In the genomic region with DNA sequence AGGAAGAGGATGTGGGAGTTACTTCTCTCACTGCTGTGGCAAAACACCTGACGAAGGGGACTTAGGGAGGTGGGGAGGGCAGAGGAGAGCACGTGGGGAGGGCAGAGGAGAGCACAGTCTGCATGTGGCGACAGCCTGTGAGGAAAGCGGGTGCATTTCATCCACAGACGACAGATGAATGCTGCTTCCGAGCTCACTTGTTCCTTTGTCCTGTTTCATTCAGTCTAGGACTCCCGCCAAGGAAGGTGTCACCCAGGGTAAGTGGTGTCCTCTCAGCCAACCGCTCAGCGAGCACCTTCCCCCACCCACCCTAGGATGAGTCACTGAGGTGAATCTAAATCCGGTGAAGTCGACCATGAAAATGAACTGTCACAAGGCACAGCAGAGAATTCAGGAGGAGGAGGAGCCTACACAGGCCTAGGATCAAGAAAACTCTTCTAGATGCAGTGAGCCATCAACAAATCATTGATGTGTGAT, we compare ENCODE assay signal across 10 mouse cellular contexts. TPM values are rescaled to one million over a fixed set of nuclear protein-coding genes. Genes with fewer than 3 reads are reported as not detected.
A peak's percentile ranks its signal among the peaks of the same experiment; 100 is the strongest.
DNase-seq lines count a peak whose midpoint lies in the region; ATAC-seq and TF ChIP-seq lines count a peak whose summit lies in the region.
"Had no signal": no experiment of that assay in that cellular context is flagged by ENCODE, and none has a peak within 500 bp of the region (broad histone marks: within the 10 kb centered on the region; RNA-seq: fewer than 3 reads in every experiment).

No protein-coding gene starts in this region.

- ATAC-seq in cerebellum, adult (ENCODE audit: insufficient number of reproducible peaks, low FRiP score, low TSS enrichment) = peak; percentile 88
- peak; percentile 91 for ATAC-seq in kidney, postnatal 0 days (replicated peaks; ENCODE audit: low FRiP score, low read depth)

- H3K27ac ChIP-seq in kidney, postnatal 0 days = no peak overlapping the region
- H3K27ac ChIP-seq: lung, embryonic 15.5 days had no signal

- no peaks in the 10 kb centered on the region for H3K27me3 ChIP-seq in kidney, postnatal 0 days (ENCODE audit: insufficient read depth, low read length)
- H3K27me3 ChIP-seq: lung, embryonic 15.5 days had no signal

- no peaks in the 10 kb centered on the region; the same call in 1 of the 2 replicates for H3K4me1 ChIP-seq in kidney, postnatal 0 days (replicated peaks; ENCODE audit: insufficient read depth, low read length)
- H3K4me1 ChIP-seq: lung, embryonic 15.5 days had no signal

- H3K36me3 ChIP-seq in kidney, postnatal 0 days (ENCODE audit: insufficient read depth, low read length) = no peaks in the 10 kb centered on the region
- H3K36me3 ChIP-seq: lung, embryonic 15.5 days had no signal

- H3K9ac ChIP-seq in kidney, postnatal 0 days (ENCODE audit: low read depth, low read length) = no peak overlapping the region
- H3K9ac ChIP-seq: lung, embryonic 15.5 days had no signal

- TF ChIP-seq CTCF in kidney, postnatal 0 days (IDR thresholded peaks at IDR 0.05; ENCODE audit: low read depth) = no peak

- intact Hi-C loops in gastrocnemius, postnatal 14 days (cut with DNase I; ENCODE audit: low total_unique reads) = no loop called here

- no peak overlapping the region for H3K4me3 ChIP-seq in kidney, postnatal 0 days (replicated peaks; ENCODE audit: low read depth, low read length)
- H3K4me3 ChIP-seq: lung, embryonic 15.5 days had no signal

- no peaks in the 10 kb centered on the region for H3K9me3 ChIP-seq in kidney, postnatal 0 days (replicated peaks; ENCODE audit: low read length)
- H3K9me3 ChIP-seq: lung, embryonic 15.5 days had no signal

- no peak overlapping the region; the same call in 1 of the 2 replicates for H3K4me2 ChIP-seq in kidney, postnatal 0 days (ENCODE audit: low read length)
- H3K4me2 ChIP-seq: lung, embryonic 15.5 days had no signal

- no peak for DNase-seq in cerebellum, postnatal 4 days (ENCODE audit: low spot score in 2 of 2)
- DNase-seq in B cell, adult 2 months = peak; percentile 39 to 47
- peak; percentile 78 for DNase-seq in cerebellum, adult 9-10 months
- DNase-seq in kidney, postnatal 0 days (ENCODE audit: low spot score) = peak; percentile 66
- DNase-seq in gastrocnemius, postnatal 14 days = no peak
- DNase-seq in lung, postnatal 4 days = no peak
- DNase-seq in layer of hippocampus, adult 9-11 months = no peak

- 40% methylated on average over 11 of the region's 11 CpGs for WGBS in kidney, postnatal 0 days

RNA-seq across cellular contexts. Expression of a gene that starts 15.4 kb away (rescaled TPM):
- 19.1 and 20.6 TPM in 2 replicates for polyA plus RNA-seq in kidney, postnatal 0 days (2015; fragmentation: Nextera tagmentation; extraction: Ambion mirVana)
- total RNA-seq in gastrocnemius, postnatal 14 days (2021) = 10 to 100 TPM; 49.6 to 49.9 TPM

RNA-seq across cellular contexts. Expression of a gene that starts 24.3 kb away (rescaled TPM):
- 69.8 and 78.7 TPM in 2 replicates for polyA plus RNA-seq in kidney, postnatal 0 days (2015; fragmentation: Nextera tagmentation; extraction: Ambion mirVana)
- 1 to 10 TPM; 2.4 to 3.1 TPM for total RNA-seq in gastrocnemius, postnatal 14 days (2021)

RNA-seq across cellular contexts. Expression of a gene that starts 45.0 kb away (rescaled TPM):
- not detected in 2 replicates for polyA plus RNA-seq in kidney, postnatal 0 days (2015; fragmentation: Nextera tagmentation; extraction: Ambion mirVana)
- total RNA-seq in gastrocnemius, postnatal 14 days (2021) = not detected
- polyA plus RNA-seq: lung, embryonic 15.5 days; stomach, embryonic 16.5 days had no signal

RNA-seq across cellular contexts. Expression of a gene that starts 45.3 kb away (rescaled TPM):
- polyA plus RNA-seq in kidney, postnatal 0 days (2015; fragmentation: Nextera tagmentation; extraction: Ambion mirVana) = 238 and 244 TPM in 2 replicates
- 100 to 1,000 TPM in 1 of 2 experiments, 10 to 100 TPM in 1; 94.2 to 119 TPM for total RNA-seq in gastrocnemius, postnatal 14 days (2021)

RNA-seq across cellular contexts. Expression of a gene that starts 45.4 kb away (rescaled TPM):
- polyA plus RNA-seq in kidney, postnatal 0 days (2015; fragmentation: Nextera tagmentation; extraction: Ambion mirVana) = 50.8 and 51.8 TPM in 2 replicates
- total RNA-seq in gastrocnemius, postnatal 14 days (2021) = 1 to 10 TPM; 7.3 to 9.2 TPM

Comparison
In these comparisons a context has a peak if more than half of its experiments do, and no peak if none do; other contexts are left out.
1. DNase-seq: peak in B cell, adult 2 months (2 of 2), cerebellum, adult 9-10 months (single experiment) and kidney, postnatal 0 days (single experiment); none in cerebellum, postnatal 4 days (0 of 2), gastrocnemius, postnatal 14 days (single experiment), lung, postnatal 4 days (0 of 2) and layer of hippocampus, adult 9-11 months (single experiment).